Mouse (Mus musculus): ENCODE data around the gene 1700020D05Rik. TPM values are rescaled to one million over a fixed set of nuclear protein-coding genes. Genes with fewer than 3 reads are reported as not detected.

Gene 1700020D05Rik
- polyA plus RNA-seq, 1 experiment, result 0.19 TPM

- Histone ChIP-seq H3K27ac (ENCODE audit: insufficient read depth, low read depth, low read length) (no peak overlapping the region), H3K36me3 (ENCODE audit: control insufficient read depth, insufficient read depth, low read length) (peaks cover 7% of the 10 kb centered on the region; the same call in 1 of the 2 replicates), H3K4me1 (ENCODE audit: control insufficient read depth, insufficient read depth, insufficient read length, low read length) (peaks cover 7% of the 10 kb centered on the region; the same call in 1 of the 2 replicates), H3K27me3 (ENCODE audit: control insufficient read depth, insufficient read depth, low read length) (no peaks in the 10 kb centered on the region), H3K4me3 (ENCODE audit: low read depth, low read length) (no peak overlapping the region)
- TF ChIP-seq CTCF (IDR thresholded peaks at IDR 0.05; ENCODE audit: extremely low read depth, insufficient read length, insufficient replicate concordance, low read depth, low read length) (no peak), POLR2A (IDR thresholded peaks at IDR 0.05; ENCODE audit: low read depth, low read length) (no peak)
- 85% methylated on average over 5 of the region's 5 CpGs for WGBS
These were observed 19.1 kb downstream of the 1700020D05Rik start for GRCm38 (mm10) chr19:5484496-5484895.

GRCm38 (mm10) chr19:5483386-5484359 is 19.9 kb downstream of the 1700020D05Rik start:
- Histone ChIP-seq H3K36me3 (ENCODE audit: control insufficient read depth, insufficient read depth, low read length) (peaks cover 7% of the 10 kb centered on the region; the same call in 1 of the 2 replicates), H3K4me3 (ENCODE audit: low read depth, low read length) (no peak overlapping the region), H3K27me3 (ENCODE audit: control insufficient read depth, insufficient read depth, low read length) (no peaks in the 10 kb centered on the region), H3K4me1 (ENCODE audit: control insufficient read depth, insufficient read depth, insufficient read length, low read length) (peaks cover 7% of the 10 kb centered on the region; the same call in 1 of the 2 replicates), H3K27ac (ENCODE audit: insufficient read depth, low read depth, low read length) (no peak overlapping the region)
- TF ChIP-seq CTCF (IDR thresholded peaks at IDR 0.05; ENCODE audit: extremely low read depth, insufficient read length, insufficient replicate concordance, low read depth, low read length), result no peak
- 54% methylated on average over 19 of the region's 19 CpGs for WGBS

GRCm38 (mm10) chr19:5481398-5481797 is 22.2 kb downstream of the 1700020D05Rik start:
- peaks cover 7% of the 10 kb centered on the region; the same call in 1 of the 2 replicates for H3K36me3 ChIP-seq (ENCODE audit: control insufficient read depth, insufficient read depth, low read length)
- WGBS, result 92% methylated on average over 10 of the region's 10 CpGs
- no peak overlapping the region for H3K27ac ChIP-seq (ENCODE audit: insufficient read depth, low read depth, low read length)
- no peak overlapping the region for H3K4me3 ChIP-seq (ENCODE audit: low read depth, low read length)
- H3K27me3 ChIP-seq (ENCODE audit: control insufficient read depth, insufficient read depth, low read length), result no peaks in the 10 kb centered on the region
- no peak for TF ChIP-seq POLR2A (IDR thresholded peaks at IDR 0.05; ENCODE audit: low read depth, low read length)
- no peak for TF ChIP-seq CTCF (IDR thresholded peaks at IDR 0.05; ENCODE audit: extremely low read depth, insufficient read length, insufficient replicate concordance, low read depth, low read length)
- peaks cover 4% of the 10 kb centered on the region; the same call in 1 of the 2 replicates for H3K4me1 ChIP-seq (ENCODE audit: control insufficient read depth, insufficient read depth, insufficient read length, low read length)

- TF ChIP-seq POLR2A (IDR thresholded peaks at IDR 0.05; ENCODE audit: low read depth, low read length) (no peak), CTCF (IDR thresholded peaks at IDR 0.05; ENCODE audit: extremely low read depth, insufficient read length, insufficient replicate concordance, low read depth, low read length) (no peak)
These were observed 23.6 kb downstream of the 1700020D05Rik start for GRCm38 (mm10) chr19:5480016-5480415.

GRCm38 (mm10) chr19:5477668-5478300 is 25.8 kb downstream of the 1700020D05Rik start:
- H3K4me3 ChIP-seq (ENCODE audit: low read depth, low read length), result no peak overlapping the region
- no peak for TF ChIP-seq CTCF (IDR thresholded peaks at IDR 0.05; ENCODE audit: extremely low read depth, insufficient read length, insufficient replicate concordance, low read depth, low read length)
- TF ChIP-seq POLR2A (IDR thresholded peaks at IDR 0.05; ENCODE audit: low read depth, low read length), result no peak
- 86% methylated on average over 18 of the region's 18 CpGs for WGBS
- 0 out of 2 replicates have a peak, but pooled peaks cover 3% of the 10 kb centered on the region for H3K36me3 ChIP-seq (ENCODE audit: control insufficient read depth, insufficient read depth, low read length)
- H3K4me1 ChIP-seq (ENCODE audit: control insufficient read depth, insufficient read depth, insufficient read length, low read length), result peaks cover 5% of the 10 kb centered on the region; the same call in 1 of the 2 replicates
- H3K27me3 ChIP-seq (ENCODE audit: control insufficient read depth, insufficient read depth, low read length), result no peaks in the 10 kb centered on the region
- no peak overlapping the region for H3K27ac ChIP-seq (ENCODE audit: insufficient read depth, low read depth, low read length)

More at GRCm38 (mm10) chr19:5480016-5480415, 23.6 kb downstream of the 1700020D05Rik start:
- Histone ChIP-seq H3K4me3 (ENCODE audit: low read depth, low read length) (no peak overlapping the region), H3K36me3 (ENCODE audit: control insufficient read depth, insufficient read depth, low read length) (peaks cover 7% of the 10 kb centered on the region; the same call in 1 of the 2 replicates), H3K27me3 (ENCODE audit: control insufficient read depth, insufficient read depth, low read length) (no peaks in the 10 kb centered on the region), H3K4me1 (ENCODE audit: control insufficient read depth, insufficient read depth, insufficient read length, low read length) (no peaks in the 10 kb centered on the region; the same call in 1 of the 2 replicates), H3K27ac (ENCODE audit: insufficient read depth, low read depth, low read length) (no peak overlapping the region)
- WGBS, result 36% methylated on average over 10 of the region's 10 CpGs

- WGBS, result 91% methylated on average over 10 of the region's 10 CpGs
- H3K4me1 ChIP-seq (ENCODE audit: control insufficient read depth, insufficient read depth, insufficient read length, low read length), result peaks cover 5% of the 10 kb centered on the region; the same call in 1 of the 2 replicates
- H3K36me3 ChIP-seq (ENCODE audit: control insufficient read depth, insufficient read depth, low read length), result no peaks in the 10 kb centered on the region
- no peaks in the 10 kb centered on the region for H3K27me3 ChIP-seq (ENCODE audit: control insufficient read depth, insufficient read depth, low read length)
- no peak overlapping the region for H3K27ac ChIP-seq (ENCODE audit: insufficient read depth, low read depth, low read length)
- no peak overlapping the region for H3K4me3 ChIP-seq (ENCODE audit: low read depth, low read length)
- TF ChIP-seq CTCF (IDR thresholded peaks at IDR 0.05; ENCODE audit: extremely low read depth, insufficient read length, insufficient replicate concordance, low read depth, low read length), result no peak
- no peak for TF ChIP-seq POLR2A (IDR thresholded peaks at IDR 0.05; ENCODE audit: low read depth, low read length)
These were observed 26.5 kb downstream of the 1700020D05Rik start for GRCm38 (mm10) chr19:5477004-5477667.
